Mouse (Mus musculus): ENCODE data around the gene Ccna1.

The Ccna1 gene

DNA sequence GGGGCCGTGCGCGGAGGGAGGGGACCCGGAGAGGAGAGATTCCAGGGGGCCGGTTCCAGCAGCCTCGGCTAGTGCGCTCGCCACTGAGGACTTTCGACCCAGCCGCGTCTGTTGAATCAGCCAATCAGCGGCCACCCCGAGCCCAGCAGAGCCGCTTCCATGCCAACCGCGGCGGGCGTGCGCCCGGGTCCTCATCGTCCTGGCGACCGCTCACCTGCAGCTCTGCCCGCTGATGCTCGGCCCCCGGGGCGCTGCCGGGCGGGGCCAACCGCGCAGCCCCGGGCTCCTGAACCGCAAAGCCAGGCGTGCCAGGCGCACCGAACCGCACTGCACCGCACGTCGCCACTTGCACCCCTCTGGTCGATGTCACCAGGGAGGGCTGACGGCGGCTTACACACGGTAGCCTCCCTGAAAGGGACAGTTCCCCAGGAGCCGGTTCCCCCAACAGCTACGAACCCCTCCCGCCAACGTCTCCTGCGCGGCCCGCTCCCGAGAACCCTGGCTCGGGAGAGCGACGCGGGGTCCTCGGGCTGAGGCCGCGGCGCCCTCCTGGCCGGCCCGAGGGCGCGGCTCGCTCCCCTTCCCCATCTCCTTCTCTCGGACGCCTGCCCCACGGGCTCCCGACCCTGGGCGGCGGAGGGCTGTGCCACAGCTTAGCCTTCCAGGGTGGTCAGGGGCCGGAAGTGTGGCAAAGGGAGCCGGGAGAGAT, at the start of gene Ccna1:
Ccna1 (minus strand) TSS at position 464 of the 709 bp plus-strand sequence.
- DNase-seq (ENCODE audit: low read depth, low spot score) = no peak

DNA sequence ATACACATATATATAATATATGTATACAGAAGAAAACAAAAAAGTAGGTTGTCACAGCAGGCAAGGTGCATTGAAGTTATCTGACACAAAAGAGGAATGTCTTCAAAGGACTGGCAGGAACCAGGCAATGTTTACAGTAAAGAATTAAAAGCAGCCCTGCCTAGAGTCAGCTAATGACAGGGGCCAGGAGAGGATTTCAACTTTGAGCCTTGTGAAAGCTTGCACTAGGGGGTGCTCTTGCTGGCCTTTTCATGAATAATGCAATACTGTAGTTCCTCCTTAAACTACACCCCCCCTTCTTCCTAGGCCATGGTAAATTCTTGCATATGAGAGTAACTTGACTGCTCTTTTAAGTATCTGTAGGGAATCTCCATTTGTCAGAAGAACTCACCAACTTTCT, 45.8 kb upstream of the Ccna1 start:
- no peak for DNase-seq (ENCODE audit: low read depth, low spot score)

DNA sequence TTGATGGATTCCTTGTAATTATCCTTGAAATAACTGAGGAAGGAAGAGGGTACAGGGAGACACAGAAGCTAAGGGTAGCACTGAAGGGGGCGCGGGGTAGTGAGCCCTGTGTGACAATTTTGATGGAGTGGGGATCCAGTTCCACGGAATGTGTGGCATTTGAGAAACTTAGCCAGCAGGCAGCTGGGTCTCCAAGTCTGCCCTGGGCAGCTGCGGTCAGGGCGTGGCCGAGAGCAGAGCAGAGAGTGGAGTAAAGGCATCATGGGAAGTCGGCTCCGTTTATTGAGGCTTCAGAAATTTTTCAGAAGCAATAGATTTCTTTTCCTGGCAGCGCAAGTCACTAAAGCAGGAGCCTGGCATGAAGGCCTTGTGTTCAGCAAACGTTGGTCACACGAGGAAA, 43.7 kb upstream of the Ccna1 start:
- DNase-seq (ENCODE audit: low read depth, low spot score) = no peak

DNA sequence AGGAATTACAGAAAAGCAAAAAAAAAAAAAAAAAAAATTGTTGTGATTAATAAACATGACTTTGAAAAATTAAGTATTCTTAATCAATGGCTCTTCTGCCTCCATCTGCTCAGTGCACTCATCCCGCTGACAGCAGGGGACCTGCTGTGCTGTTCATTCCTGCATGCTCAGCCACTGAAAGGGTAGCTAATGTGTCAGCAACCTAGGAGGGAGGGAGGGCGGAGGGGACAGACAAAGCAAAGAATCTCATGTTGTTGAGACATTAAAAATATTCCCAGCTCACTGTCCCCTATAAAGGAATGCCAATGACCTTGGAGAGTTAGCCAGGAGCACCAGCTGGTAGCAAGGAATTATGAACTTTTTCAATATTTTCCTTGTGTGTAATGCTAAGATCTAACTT, 42.7 kb upstream of the Ccna1 start:
- no peak for DNase-seq (ENCODE audit: low read depth, low spot score)

DNA sequence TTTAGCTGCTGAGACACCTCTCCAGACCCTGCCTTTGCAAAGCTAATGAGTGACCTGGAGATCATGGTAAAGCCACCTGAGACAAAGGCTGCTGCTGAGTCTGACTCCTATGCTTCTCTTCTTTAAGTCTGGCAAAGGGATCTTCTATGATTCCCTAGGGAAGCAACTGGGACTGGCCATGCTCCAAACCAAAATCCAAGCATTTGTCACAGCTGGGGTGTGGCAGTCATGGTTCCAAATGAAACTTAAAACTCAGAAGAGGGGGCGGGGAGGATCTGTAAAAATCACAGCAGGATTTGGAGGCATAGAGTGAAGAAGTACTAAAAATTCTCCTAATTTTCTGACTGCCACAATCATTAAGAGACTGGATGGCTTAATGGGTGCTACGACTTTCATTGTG, 41.9 kb upstream of the Ccna1 start:
- peak; percentile 34 for DNase-seq (ENCODE audit: low read depth, low spot score)

DNA sequence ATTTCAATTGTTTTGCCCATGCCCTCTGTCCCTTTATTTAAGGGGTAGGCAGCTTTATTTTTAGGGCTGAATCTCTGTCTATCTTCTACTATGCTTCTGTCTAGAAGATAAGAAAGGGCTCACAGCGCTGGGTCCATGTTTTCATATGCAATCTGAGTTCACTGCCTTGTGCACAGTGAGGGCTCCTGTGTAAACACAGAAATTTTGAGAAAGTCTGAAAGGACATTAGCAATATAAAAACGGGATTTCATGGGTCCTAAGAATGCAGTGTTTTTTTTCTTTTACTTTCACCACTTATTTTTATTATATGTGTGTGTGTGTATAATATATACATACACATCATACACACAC, 41.3 kb upstream of the Ccna1 start:
- no peak for DNase-seq (ENCODE audit: low read depth, low spot score)

DNA sequence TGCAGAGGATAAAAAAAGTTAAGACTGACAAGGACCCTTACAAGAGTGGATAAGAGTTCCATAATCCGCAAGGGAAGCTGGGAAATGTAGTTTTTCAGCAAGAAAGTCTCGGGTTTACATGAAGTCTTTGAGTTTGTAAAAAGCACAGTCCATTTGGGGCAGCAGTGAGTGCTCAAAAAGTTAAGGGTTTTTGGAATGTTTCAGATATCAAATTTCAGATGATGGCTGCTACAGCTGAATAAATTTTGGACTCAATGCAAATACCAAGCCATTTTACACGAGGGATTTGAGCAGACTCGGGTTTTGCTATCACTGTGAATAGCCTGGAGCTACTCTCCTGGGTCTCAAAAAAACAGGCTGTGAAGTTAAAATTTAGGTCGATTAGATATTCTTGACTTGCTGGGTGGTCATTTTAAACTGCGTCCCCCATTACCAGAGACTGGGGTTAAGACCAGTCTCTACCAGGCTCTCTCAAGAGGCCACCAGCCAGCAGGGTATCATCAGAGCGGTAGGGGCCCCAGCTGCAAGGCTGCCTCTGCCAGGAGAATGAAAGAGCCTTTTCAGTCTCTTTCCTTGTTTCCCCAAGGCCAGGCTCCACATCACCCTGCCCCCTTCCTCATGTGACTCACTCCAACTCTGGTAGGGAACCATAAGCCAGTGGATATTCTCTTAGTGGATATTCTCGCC, 40.8 kb upstream of the Ccna1 start:
- peak; percentile 10 for DNase-seq (ENCODE audit: low read depth, low spot score)

DNA sequence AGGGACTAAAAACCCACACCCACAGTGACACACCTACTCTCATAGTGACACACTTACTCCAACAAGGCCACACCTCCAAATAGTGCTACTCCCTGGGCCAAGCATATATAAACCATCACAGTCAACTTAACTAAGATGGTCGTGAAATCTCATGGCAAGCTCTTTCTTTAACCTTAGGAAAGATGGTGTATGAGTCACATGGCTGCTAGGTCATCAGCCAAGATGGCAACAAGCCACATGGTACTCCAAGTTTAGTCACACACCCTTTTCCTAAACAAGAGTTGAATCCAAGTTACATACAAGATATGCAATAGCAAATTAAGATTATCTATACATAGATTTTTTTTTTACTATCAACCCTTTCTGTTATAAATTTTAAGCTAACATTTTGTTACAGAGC, 37.9 kb upstream of the Ccna1 start:
- DNase-seq (ENCODE audit: low read depth, low spot score) = no peak

DNA sequence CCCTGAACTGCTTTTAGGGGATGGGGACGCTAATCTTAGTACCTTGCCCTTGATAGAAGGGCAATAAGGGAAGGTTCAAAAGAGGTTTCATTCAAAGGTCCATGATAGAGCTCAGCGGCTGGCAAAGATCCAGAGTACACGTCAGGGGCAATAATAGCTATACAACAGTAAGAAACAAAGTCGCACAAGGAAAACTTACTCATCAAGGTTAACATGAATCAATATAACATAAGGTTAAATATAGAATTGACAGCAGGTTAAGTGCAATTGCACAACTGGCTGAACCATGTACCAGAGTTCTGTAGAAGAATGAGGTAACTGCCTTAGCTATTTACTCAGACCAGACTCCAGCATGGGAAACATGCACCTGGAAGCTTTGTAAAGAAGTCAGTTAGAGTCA, 34.0 kb upstream of the Ccna1 start:
- DNase-seq (ENCODE audit: low read depth, low spot score) = no peak

DNA sequence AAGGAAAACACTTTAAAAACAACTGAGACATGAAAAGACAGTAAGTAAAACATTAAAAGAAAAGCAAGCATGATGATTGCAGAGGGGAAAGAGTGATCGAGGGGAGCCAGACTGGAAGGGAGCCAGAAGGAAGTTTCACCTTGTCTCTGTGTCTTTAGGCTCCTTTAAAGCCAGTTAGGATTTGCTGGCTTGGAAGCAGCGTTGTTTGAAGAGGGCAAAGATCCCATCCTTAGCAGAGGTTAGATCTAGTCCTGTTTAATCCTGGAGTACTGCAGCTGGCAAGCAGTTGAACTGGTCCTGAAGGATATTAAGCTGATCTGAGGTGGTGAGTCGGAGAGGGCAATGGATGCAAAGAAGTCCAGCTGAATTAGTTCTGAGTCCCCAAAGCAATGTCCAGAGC, 33.5 kb upstream of the Ccna1 start:
- DNase-seq (ENCODE audit: low read depth, low spot score) = no peak

DNA sequence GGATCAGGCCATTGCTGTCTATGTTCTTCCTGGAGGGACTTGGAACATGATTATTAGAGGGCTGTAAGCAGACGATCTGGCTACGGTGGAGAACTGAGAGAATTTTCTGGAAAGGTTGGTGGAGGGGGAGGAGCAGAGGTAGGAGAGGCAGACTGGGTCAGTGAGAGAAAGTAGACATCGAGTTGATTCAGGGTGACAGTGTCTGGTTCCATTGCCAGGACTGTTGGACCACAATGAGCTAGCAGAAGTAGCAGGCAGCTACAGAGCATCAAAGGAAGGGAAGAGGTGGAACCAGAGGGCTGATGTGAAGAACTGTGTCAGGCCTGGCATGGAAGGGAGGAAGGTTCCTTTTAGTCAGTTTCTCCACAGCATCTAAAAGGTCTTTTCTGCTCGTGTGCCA, 33.1 kb upstream of the Ccna1 start:
- no peak for DNase-seq (ENCODE audit: low read depth, low spot score)

DNA sequence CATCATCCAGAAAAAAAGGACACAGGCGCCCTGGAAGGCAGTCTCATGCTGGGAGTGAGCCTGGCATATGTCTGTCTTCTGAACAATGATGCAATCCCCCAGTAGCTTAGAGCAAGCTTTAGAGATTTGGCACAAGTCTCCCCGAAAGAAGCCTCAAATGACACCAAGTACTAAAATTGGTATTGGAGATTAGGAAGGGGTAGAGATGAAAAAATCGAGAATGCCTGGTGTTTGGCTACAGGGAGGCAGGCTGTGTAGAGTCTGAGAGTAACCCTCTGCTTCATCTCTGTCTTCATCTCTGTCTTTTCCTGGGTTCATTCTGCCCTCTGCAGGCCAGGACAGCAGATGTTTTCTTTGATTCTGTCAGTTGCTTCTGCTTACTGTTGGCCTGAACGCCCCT, 32.1 kb upstream of the Ccna1 start:
- peak; percentile 21 for DNase-seq (ENCODE audit: low read depth, low spot score)

DNA sequence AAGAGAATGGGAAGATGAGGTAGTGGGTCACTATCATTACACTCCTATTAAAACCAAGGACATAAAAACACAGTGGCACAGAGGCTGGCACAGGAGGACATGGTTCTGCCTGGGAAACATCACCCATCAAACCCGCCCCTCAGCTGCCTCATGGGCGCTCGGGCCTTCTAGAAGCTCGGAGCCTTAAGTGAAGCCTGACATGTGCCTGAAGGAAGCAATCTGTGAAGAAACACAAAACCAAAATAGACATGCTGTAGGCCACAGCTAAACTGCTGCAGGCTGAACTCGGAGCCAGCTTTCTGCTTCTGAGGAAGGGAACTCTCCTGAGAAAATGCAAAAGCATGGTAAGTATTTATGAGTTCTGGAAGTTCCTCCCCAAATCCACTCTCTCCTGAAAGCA, 31.6 kb upstream of the Ccna1 start:
- DNase-seq (ENCODE audit: low read depth, low spot score) = no peak

DNA sequence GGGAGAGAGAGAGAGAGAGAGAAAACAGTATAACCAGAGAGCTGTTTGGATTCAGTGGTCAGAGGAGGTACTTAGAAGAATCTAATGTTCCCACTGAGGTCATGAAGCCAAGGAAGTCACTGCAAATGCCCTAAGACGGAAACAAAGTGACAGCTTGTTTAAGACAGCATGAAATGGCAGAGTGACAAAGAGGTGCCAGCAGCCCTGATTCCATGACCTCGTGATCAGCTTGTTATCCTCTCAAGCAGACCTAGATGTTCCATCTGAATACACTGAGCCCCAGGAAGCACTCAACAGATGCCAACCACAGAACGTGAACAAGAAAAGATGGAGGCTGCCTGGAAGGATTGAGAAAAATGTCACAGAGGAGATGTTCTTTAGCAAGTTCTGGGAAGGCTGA, 30.4 kb upstream of the Ccna1 start:
- no peak for DNase-seq (ENCODE audit: low read depth, low spot score)

DNA sequence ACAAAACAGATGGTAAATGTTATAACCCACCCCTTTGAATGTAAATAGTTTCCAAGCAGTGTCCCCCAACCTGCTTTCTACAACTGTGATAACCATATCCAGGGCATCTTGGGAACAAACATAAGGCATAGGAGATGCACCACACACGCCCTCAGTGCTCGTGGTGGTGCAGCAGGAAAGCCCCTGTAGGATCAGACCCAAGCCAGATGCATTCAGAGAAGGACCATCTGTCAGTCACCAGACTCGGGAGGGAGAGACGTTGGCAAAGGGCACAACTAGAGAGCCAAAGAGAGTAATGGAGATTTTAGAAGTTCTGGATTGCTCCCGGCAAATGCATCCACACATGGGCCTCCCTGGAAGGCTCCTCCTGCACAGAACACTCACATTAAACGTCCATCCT, 29.5 kb upstream of the Ccna1 start:
- DNase-seq (ENCODE audit: low read depth, low spot score) = no peak

DNA sequence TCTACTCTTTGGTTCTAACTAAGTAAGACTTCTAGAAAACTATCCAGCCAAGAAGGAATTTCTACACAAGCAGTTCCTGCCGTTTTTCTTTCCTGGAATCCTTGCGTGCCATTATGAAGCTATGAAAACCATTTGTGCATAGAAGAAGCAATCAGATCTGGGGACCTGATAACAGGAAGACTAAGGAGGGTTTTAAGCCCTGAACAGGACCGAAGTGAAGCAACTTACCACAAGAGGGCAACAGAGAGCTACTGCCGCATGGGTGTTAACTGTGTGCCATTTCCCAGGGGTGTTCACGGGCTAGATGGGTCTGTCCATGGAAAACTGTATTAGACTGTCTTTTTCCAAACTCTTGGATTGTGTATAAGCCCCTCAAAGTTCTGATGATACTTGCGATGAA, 24.8 kb upstream of the Ccna1 start:
- peak; percentile 56 for DNase-seq (ENCODE audit: low read depth, low spot score)

DNA sequence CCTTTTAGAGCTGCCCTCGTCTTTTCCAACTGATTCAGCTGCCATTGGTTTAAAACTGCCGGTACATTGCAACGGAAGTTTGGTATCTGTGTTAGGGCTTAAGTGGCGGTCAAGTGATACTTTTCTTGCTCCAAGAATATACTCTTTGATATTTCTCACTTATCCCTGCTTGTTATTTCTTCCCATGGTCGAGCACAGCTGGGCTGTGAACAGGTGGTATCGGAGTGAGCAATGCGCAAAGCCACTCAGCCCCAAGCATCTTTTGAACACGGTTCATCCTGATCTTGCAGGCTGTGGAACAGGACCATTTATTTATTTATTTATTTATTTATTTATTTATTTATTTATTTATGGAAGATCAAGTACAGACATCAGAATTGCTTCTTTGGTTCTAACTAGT, 24.3 kb upstream of the Ccna1 start:
- DNase-seq (ENCODE audit: low read depth, low spot score) = no peak

DNA sequence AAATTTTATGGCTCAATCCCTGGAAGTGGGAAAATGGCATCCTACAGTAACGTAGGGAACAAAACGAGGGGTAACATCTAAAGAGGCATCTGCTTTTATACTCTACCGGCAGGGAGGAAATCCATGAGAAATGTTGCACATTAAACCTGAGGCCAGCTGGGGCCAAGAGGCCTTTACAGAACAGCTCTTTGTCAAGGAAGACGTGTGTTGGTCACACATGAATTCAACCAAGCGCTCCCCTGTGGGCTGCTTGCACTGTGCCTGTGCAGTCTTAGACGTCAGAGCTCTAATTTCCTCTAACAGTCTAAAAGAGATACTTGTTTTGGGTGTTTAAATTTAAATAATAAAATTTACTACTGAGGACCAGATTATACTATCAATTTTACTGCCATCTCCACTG, 22.9 kb upstream of the Ccna1 start:
- DNase-seq (ENCODE audit: low read depth, low spot score) = no peak

DNA sequence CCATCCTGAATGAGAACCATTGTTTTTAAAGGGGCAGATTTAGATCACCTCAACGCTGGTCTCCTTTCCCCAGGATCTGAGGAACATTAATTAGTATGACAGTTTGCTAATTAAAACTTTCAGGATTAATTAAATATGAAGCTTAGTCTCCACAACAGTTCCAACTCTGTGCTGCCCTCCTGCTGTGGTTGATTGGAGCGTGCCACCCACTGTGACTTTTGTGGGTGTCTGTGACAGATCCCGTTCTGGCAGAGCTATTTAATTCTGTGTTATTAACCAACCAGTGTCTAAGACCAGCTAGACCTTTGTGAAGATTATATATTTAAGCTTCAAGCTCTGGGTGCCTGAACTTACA, 20.0 kb upstream of the Ccna1 start:
- no peak for DNase-seq (ENCODE audit: low read depth, low spot score)

DNA sequence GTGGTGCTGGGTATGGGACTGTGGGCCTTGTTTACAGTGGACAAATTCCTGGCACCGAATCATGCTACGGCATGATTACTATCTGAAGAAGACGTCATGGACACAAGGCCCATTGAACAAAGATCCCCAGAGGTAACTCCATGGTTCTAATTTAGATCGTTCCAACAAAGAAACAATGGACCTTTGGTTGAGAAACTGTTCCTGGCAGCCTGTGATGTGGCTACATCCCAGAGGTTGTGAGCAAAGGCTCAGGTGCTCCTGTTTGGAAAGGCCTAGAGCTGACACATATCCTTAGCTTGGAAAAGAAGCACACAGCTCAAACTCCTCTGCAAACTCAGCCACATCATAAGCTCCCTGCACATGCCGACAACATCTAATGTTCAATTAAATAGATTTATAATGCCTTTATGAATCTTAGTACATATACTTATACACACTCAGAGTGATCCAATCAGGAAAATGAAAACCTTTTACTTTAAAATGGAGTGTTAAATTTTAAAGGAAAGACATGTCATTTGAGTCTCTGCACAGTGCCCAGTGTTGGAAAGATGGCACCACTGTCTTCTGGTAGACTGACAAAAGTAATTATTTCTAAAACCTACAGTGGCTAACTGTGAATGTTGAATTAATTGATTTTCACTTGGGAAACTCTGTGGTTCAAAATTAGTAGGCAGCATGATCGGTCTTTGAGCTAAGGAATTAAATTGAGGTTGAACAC, 19.4 kb upstream of the Ccna1 start:
- DNase-seq (ENCODE audit: low read depth, low spot score) = no peak

DNA sequence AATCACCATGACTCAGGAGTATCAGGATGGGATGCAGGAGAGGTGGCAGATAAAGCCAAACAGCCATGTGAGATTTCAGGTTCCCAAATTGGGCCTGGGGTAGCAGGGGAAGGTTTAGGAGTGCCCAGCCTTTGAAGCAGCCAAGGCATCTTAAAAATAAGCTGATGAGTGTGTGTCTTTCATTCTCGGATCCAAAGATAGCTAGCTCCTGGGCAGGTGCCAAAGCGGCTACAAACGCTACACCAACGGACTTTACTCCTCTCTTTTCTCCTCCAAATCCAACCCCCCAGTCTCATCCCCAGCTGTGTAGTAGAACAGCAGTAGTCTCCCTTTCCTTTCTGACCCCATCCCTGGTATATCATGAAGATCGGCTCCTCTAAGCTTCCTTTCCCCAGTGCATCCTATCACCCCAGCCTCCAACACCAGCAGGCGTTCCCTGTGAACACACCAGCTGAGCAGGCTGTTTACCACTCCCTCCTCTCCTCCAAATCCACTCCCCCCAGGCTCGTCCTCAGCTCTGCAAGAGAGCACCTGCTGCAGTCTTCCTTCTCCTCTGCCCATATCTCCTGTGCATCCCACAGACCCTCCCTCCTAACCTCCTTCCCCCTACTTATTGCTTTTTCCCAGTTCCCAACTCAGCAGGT, 12.6 kb upstream of the Ccna1 start:
- no peak for DNase-seq (ENCODE audit: low read depth, low spot score)

DNA sequence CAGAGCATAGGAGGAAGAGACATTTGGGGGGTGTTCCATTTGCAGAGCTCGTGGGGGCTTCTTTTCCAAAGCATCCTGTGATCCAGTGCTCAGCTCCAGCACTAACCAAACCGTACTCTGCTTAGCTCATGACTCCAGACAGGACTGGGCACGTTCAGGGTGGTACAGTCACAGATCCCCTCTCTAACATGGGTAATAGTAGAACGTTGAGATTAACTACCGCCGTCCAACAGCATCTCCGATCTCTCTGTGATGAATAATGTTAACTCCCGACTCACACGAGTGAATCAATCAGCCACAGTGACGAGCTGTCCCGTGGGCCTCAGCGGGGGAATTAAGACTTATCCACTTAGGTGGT, 11.3 kb upstream of the Ccna1 start:
- DNase-seq (ENCODE audit: low read depth, low spot score) = no peak
